Mouse (Mus musculus) central nervous system, embryonic 11.5 days (tissue): ENCODE measurements around the gene Mrgprd. TPM values are rescaled to one million over a fixed set of nuclear protein-coding genes. Genes with fewer than 3 reads are reported as not detected.

Experiments
- polyA plus RNA-seq: library from polyadenylated mRNA; depleted of rRNA; stranded (reverse); fragments of >200 nt; gene quantifications from 2 replicates; pipeline ENCODE4 v1.2.3, GENCODE M21; 2012; rRNA removed

Mrgprd gene
- polyA plus RNA-seq = not detected in 2 replicates

DNA sequence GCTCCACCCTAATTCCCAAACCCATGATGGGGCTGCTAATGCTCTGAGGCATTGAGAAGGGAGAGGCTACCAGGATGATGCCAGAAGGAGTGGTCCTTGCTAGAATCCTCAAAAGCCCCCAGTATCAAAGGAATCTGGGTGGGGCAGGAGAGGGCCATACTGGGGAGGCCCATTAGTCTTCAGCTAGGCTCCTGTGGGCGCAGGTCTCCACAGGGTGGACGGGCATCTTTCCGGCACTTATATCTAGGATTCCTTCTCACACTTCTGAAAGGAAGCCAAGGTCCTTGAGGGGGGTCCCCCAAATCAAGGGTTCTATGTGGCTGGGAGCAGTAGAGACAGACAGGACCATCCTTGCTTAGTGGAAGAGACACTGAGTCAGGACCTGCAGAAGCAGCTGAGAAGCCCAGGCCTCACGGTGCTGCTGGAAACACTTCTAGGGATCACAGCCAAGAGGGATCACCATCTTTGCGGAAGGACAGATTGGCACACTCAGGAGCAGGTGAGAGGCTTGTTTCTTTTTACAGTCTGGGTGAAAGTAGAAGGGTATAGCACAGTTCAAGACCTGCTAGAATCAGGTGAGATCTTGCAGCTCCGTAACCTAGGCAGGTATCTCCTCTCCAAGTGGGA is at the start of gene Mrgprd:
Gene Mrgprd, plus strand, starts transcription at position 51 of the 627 bp plus-strand sequence.

DNA sequence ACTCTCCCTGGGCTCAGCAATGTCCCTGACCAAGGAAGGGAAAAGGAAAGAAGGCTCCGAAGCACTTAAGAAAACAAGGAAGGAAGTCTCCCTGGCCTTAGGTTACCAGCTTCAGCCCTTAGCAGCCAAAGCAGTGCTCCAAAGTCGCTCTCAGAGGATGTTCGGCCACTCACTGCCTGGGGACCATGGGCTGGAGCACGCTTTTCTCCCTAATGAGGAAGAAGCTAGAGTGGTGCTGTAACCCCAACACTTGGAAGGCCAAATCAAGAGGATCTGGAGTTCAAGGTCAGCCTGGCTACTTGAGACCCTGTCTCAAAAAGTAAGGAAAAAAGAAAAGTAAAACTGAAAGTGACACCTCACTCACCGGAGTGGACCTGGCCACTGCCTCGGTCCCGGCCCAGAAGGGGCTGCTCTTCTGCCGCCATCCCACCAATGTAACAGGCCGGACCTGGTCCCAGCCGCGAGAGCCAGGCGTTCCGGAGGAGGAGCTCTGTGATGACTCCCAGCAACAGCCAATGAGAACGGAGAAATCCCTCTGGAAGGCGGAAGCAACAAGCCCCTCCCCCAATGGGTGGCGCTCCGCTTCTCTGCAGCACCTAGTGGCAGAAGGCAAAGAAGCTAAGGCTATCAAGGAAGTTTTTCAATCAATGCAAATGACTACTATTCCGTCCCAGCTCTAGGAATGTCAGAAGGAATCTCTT is 31.0 kb upstream of the Mrgprd start, which contains the start of gene Tpcn2:
Gene Tpcn2, minus strand, starts transcription at position 525 of the 701 bp plus-strand sequence.

DNA sequence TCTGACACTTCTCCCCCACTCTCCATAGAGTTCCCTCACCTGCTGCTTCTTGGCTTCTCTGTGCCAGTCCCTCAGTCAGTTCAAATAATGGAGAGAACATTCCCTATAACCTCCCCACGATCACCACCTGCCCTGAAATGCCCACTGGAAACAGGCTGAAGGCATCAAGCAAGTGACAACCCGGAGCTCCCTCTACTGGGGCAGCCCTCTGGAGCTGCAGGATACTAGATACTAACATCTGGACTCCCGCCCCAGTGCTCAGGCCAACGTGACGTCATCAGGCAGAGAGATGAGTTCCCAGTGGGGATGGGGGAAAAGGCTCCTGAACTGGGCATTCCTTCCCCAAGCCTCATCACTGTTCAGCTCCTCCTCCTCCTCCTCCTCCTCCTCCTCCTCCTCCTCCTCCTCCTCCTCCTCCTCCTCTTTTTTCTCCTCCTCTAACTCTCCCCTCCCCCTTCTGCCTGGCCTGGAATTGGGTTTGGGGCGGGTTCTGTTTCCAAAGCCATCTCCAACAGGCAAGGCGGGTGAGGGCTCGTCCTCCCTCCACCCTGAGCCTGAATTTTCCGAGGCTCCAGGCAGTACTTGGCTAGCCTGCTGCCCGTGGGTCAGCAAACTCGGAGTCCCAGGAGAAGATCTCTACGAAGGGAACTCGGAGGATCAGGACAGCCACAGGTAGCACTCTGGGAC is 14.2 kb upstream of the Mrgprd start, which contains the start of gene Mrgprf:
Gene Mrgprf, plus strand, starts transcription at position 508 of the 687 bp plus-strand sequence.

Other genes starting within 250 kb of the Mrgprd start
- gene 1810010D01Rik, start 106.7 kb upstream of the Mrgprd start, polyA plus RNA-seq = 1.4 and 1.8 TPM in 2 replicates
- 16.7 and 20.2 TPM in 2 replicates for gene Tpcn2, start 30.8 kb upstream of the Mrgprd start, polyA plus RNA-seq
- gene Mrgprf, start 14.0 kb upstream of the Mrgprd start, polyA plus RNA-seq = 0.32 and 0.42 TPM in 2 replicates